Mouse (Mus musculus) hindbrain, embryonic 12.5 days (tissue): Measurements from ENCODE around the gene C130026I21Rik. TPM values are rescaled to one million over a fixed set of nuclear protein-coding genes. Genes with fewer than 3 reads are reported as not detected.
"Not testable (repeated sequence)": the region's sequence is repeated elsewhere in the genome, so short reads cannot be mapped to it uniquely, and the experiment has no call there.

ENCODE experiments used
- ATAC-seq: fragments of 200-750 bp; cut with Nextera tagmentation; 2 replicates; pipeline ENCODE4 v1.8.0; 2017; ENCODE audit warnings: moderate TSS enrichment; ENCODE audit not compliant: low FRiP score
- H3K27ac ChIP-seq: fragments of 300-500 bp; sonication (generic); 2 replicates; pipeline ENCODE4 v1.5.1; 2016; ENCODE audit warnings: mild to moderate bottlenecking
- H3K27me3 ChIP-seq: fragments of 300-500 bp; sonication (generic); 2 replicates; pipeline ENCODE4 v1.6.1; 2016; ENCODE audit warnings: mild to moderate bottlenecking
- H3K36me3 ChIP-seq: fragments of 300-500 bp; sonication (generic); 2 replicates; pipeline ENCODE4 v1.6.1; 2016; ENCODE audit warnings: mild to moderate bottlenecking
- H3K4me1 ChIP-seq: fragments of 300-500 bp; sonication (generic); 2 replicates; pipeline ENCODE4 v1.6.1; 2016
- H3K4me2 ChIP-seq: fragments of 300-500 bp; sonication (generic); replicated peaks from 2 replicates; pipeline ENCODE4 v1.6.1; 2016; ENCODE audit warnings: mild to moderate bottlenecking
- H3K4me3 ChIP-seq: fragments of 300-500 bp; sonication (generic); 2 replicates; pipeline ENCODE4 v1.5.1; 2016; ENCODE audit warnings: mild to moderate bottlenecking
- H3K9ac ChIP-seq: fragments of 300-500 bp; sonication (generic); 2 replicates; pipeline ENCODE4 v1.6.1; 2016; ENCODE audit warnings: mild to moderate bottlenecking, moderate library complexity
- H3K9me3 ChIP-seq: fragments of 300-500 bp; sonication (generic); replicated peaks from 2 replicates; pipeline ENCODE4 v1.6.1; 2016; ENCODE audit warnings: mild to moderate bottlenecking
- WGBS: fragments of 180-500 bp; shearing (Covaris S2); methylation state at CpG from one replicate; pipeline ENCODE4 v1.1.7; 2016; 5-methylcytosine and 5-hydroxymethylcytosine counted together
- polyA plus RNA-seq: library from polyadenylated mRNA; unstranded; fragments of >200 nt; fragmentation: Nextera tagmentation; extraction: Ambion mirVana; gene quantifications from 2 replicates; pipeline ENCODE4 v1.2.1, GENCODE M21; 2016

The C130026I21Rik gene
- polyA plus RNA-seq, 1 experiment from 2014 or later = not detected

DNA sequence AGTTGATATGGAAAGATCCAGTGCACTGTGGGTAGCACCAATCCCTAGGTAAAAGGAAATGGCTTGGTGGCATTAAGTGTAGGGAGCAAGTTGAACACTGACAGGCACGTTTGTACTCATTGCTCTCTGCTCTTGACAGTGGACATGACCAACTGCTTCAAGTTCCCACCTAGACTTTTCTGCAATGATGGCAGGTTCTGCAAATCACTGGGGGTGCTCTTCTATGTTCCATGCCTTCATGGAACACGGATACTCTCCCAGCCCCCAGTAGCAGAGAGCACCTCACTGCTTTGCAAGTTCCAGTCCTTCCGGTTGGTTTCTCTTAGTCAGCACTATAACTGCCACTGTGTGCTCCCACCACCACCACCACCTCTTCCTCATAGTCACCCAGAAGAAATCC, 156.3 kb downstream of the C130026I21Rik start:
- H3K27me3 ChIP-seq, H3K4me1 ChIP-seq, H3K9me3 ChIP-seq, H3K4me3 ChIP-seq, H3K9ac ChIP-seq, H3K27ac ChIP-seq, H3K36me3 ChIP-seq, H3K4me2 ChIP-seq: not testable (repeated sequence)
- peak; percentile 78 for ATAC-seq
- WGBS = 86% methylated on average over 3 of the region's 3 CpGs

- H3K9ac ChIP-seq, H3K27ac ChIP-seq, H3K4me2 ChIP-seq, H3K4me1 ChIP-seq, H3K4me3 ChIP-seq, H3K36me3 ChIP-seq, ATAC-seq, H3K9me3 ChIP-seq, H3K27me3 ChIP-seq: not testable (repeated sequence)
- 69% methylated on average over 2 of the region's 5 CpGs for WGBS
Observed at GRCm38 (mm10) chr1:85112889-85113288, 157.5 kb downstream of the C130026I21Rik start.

GRCm38 (mm10) chr1:85112266-85112665, 158.1 kb downstream of the C130026I21Rik start:
- not testable (repeated sequence) for H3K36me3 ChIP-seq, H3K4me3 ChIP-seq, H3K27me3 ChIP-seq, H3K9ac ChIP-seq, H3K4me2 ChIP-seq, H3K9me3 ChIP-seq, H3K27ac ChIP-seq, H3K4me1 ChIP-seq
- WGBS = 88% methylated on average over 7 of the region's 7 CpGs
- peak; percentile 46; the same call in 1 of the 2 replicates for ATAC-seq

GRCm38 (mm10) chr1:85111572-85111971, 158.8 kb downstream of the C130026I21Rik start:
- H3K36me3 ChIP-seq, H3K27ac ChIP-seq, H3K4me1 ChIP-seq, H3K9ac ChIP-seq, H3K4me3 ChIP-seq, H3K9me3 ChIP-seq, H3K4me2 ChIP-seq, ATAC-seq, H3K27me3 ChIP-seq: not testable (repeated sequence)
- 70% methylated on average over 10 of the region's 10 CpGs for WGBS

DNA sequence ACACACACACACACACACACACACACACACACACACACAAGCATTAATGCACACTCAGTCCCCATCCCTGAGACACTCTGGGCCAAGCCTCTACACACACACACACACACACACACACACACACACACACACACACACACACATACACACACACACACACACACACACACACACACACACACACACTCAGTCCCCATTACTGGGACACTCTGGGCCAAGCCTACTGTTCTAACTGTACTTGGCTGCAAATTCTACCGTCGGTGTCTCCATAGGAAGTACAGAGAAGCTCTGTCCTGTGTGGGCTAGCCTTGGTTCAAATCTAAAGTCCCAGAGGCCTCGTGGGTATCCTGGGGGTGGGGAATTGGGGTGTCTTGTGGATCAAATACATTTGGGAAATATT, 159.5 kb downstream of the C130026I21Rik start:
- not testable (repeated sequence) for H3K4me1 ChIP-seq, H3K27me3 ChIP-seq, H3K9ac ChIP-seq, ATAC-seq, H3K9me3 ChIP-seq, H3K4me3 ChIP-seq, H3K27ac ChIP-seq, H3K36me3 ChIP-seq, H3K4me2 ChIP-seq
- WGBS = 65% methylated on average over 3 of the region's 3 CpGs

DNA sequence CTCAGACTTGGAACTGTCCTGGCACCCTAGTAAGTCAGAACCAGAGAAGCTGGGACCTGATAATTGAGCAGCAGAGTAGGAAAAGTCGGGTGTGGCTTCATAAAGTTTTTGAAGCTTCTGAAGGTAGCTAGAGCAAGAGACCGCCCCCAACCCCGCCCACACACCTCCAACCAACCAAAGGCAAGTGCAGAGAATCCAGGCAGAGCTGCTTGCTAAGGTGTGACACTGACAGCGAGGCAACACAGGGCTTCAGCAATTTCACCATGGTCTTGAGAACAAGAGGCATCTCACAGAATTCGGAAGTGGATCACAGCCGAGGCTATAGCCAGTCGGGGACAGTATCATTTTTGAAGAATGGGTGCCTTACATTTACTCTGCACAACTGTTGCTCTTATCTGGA, 160.6 kb downstream of the C130026I21Rik start, which contains the start of gene A530032D15Rik:
A530032D15Rik (minus strand) TSS at position 101 of the 400 bp plus-strand sequence.
- not testable (repeated sequence) for H3K36me3 ChIP-seq, H3K27me3 ChIP-seq, H3K9me3 ChIP-seq, H3K4me3 ChIP-seq, H3K27ac ChIP-seq, H3K9ac ChIP-seq, H3K4me2 ChIP-seq, ATAC-seq, H3K4me1 ChIP-seq
- WGBS = 92% methylated on average over 2 of the region's 7 CpGs

GRCm38 (mm10) chr1:85106013-85106412, 164.4 kb downstream of the C130026I21Rik start:
- H3K27ac ChIP-seq, H3K9me3 ChIP-seq, ATAC-seq, H3K4me2 ChIP-seq, H3K9ac ChIP-seq, H3K4me3 ChIP-seq, H3K36me3 ChIP-seq, H3K4me1 ChIP-seq, H3K27me3 ChIP-seq: not testable (repeated sequence)
- WGBS = 75% methylated on average over 5 of the region's 6 CpGs

DNA sequence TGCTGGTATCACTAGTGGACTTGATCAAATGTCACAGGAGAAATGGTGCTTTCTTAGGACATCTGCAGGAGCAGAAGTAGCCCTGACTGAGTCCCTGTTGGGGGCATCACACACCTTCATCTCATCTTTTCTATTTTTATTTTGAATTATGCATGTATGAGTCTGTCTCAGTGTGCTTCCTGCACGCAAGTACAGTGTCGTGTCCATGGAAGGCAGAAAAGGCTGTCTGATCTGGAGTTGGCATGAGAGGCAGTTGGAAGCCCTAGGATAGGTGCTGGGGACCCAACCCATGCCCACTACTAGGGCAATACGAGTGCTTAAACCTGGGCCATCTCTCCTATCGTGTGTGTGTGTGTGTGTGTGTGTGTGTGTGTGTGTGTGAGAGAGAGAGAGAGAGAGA, 165.0 kb downstream of the C130026I21Rik start:
- not testable (repeated sequence) for H3K27ac ChIP-seq, H3K4me1 ChIP-seq, H3K27me3 ChIP-seq, H3K9me3 ChIP-seq, H3K9ac ChIP-seq, ATAC-seq, H3K4me2 ChIP-seq, H3K36me3 ChIP-seq, H3K4me3 ChIP-seq
- 82% methylated on average over 4 of the region's 4 CpGs for WGBS

DNA sequence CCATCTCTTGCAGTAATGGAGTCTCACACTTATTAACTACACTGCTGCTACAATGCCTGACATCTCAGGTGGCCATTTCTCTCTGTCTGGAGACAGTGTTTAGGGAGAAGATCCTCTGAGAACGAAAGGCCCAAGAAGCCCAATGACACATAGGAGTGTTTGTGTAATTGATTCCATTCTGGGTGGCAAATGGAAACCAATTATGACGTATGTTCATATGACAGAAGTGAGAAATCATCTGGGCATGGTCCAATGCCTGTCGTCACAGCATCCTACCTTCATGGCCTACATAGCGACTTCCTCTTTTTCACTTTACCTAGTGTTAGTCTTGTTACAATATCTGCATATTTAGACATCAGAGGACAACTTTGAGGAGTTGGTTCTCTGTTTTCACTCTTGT, 168.6 kb downstream of the C130026I21Rik start:
- 85% methylated on average over 4 of the region's 4 CpGs for WGBS
- ATAC-seq, H3K4me1 ChIP-seq, H3K27me3 ChIP-seq, H3K9ac ChIP-seq, H3K4me3 ChIP-seq, H3K4me2 ChIP-seq, H3K9me3 ChIP-seq, H3K36me3 ChIP-seq, H3K27ac ChIP-seq: not testable (repeated sequence)

- not testable (repeated sequence) for H3K4me1 ChIP-seq, ATAC-seq, H3K9me3 ChIP-seq, H3K27ac ChIP-seq, H3K4me3 ChIP-seq, H3K27me3 ChIP-seq, H3K36me3 ChIP-seq, H3K9ac ChIP-seq, H3K4me2 ChIP-seq
- WGBS = 73% methylated on average over 1 of the region's 1 CpGs
Observed at GRCm38 (mm10) chr1:85099864-85100263, 170.5 kb downstream of the C130026I21Rik start, which contains the start of gene Gm10553. Gene Gm10553, plus strand, starts transcription at chr1:85100164.

- H3K4me1 ChIP-seq, H3K4me3 ChIP-seq, H3K9me3 ChIP-seq, H3K27me3 ChIP-seq, H3K9ac ChIP-seq, ATAC-seq, H3K4me2 ChIP-seq, H3K27ac ChIP-seq, H3K36me3 ChIP-seq: not testable (repeated sequence)
- 90% methylated on average over 5 of the region's 7 CpGs for WGBS
Observed at GRCm38 (mm10) chr1:85099081-85099480, 171.3 kb downstream of the C130026I21Rik start.

DNA sequence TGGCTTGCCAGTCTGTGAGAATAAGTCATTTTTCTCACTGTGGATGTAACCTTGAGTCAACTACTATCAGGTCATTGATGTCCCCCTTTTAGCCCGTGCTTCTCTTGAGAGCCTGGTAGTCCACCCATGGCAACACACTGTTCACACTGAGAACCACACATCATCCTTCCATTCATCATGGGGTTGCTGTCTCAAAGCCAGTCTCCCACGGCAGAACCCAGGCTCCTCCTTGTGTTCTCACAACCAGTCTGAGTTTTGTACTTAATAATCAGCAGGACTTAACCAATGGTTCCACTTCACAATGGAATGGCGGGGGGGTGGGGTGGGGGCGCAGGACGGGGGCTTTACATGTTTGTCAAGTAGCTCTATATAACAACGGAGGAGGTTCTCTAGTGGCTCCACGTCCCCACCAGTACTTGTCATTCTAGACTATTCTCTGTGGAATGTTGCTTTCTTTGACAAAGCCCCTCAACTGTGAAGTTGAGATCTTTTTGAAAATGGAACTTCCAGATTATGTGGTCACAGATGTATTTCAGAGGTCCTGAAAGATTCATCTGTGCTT, 177.3 kb downstream of the C130026I21Rik start:
- H3K4me3 ChIP-seq, H3K36me3 ChIP-seq, H3K27me3 ChIP-seq, H3K27ac ChIP-seq, H3K9ac ChIP-seq, H3K4me2 ChIP-seq, H3K4me1 ChIP-seq, H3K9me3 ChIP-seq, ATAC-seq: not testable (repeated sequence)
- 79% methylated on average over 7 of the region's 7 CpGs for WGBS

- ATAC-seq, H3K9me3 ChIP-seq, H3K36me3 ChIP-seq, H3K4me2 ChIP-seq, H3K27me3 ChIP-seq, H3K27ac ChIP-seq, H3K4me3 ChIP-seq, H3K4me1 ChIP-seq, H3K9ac ChIP-seq: not testable (repeated sequence)
- 42% methylated on average over 1 of the region's 3 CpGs for WGBS
Observed at GRCm38 (mm10) chr1:85092169-85092568, 178.2 kb downstream of the C130026I21Rik start.
